Mouse (Mus musculus): ENCODE results near the gene Prelid3b. TPM values are rescaled to one million over a fixed set of nuclear protein-coding genes. Genes with fewer than 3 reads are reported as not detected.

Gene Prelid3b
- polyA plus RNA-seq, 1 experiment, result 2.9 TPM

DNA sequence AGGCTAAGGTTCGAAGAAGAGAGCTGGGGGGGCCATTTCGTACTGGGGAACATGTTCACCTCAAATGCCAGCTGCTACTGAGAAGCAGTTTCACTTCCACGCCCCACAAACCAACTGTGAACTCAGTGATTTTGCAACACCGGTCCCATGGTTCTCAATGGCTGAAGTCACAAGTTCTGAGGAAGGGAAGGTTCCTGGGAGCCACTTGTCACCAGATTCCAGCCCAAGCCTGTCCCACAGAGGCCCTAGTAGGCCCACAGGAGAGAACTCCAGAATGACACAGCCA lies 35.2 kb downstream of the Prelid3b start:
- Histone ChIP-seq H3K4me3 (replicated peaks) (peak overlapping the region; percentile 76), H3K9me3 (ENCODE audit: control insufficient read depth, low read length) (no peaks in the 10 kb centered on the region), H3K4me1 (ENCODE audit: control insufficient read depth) (peaks cover 58% of the 10 kb centered on the region), H3K27me3 (ENCODE audit: control insufficient read depth) (no peaks in the 10 kb centered on the region; the same call in 1 of the 2 replicates), H3K36me3 (ENCODE audit: control insufficient read depth) (peaks cover 42% of the 10 kb centered on the region)
- TF ChIP-seq TAL1 (IDR thresholded peaks at IDR 0.05; ENCODE audit: low read length) (no peak), GATA1 (IDR thresholded peaks at IDR 0.05; ENCODE audit: low read length) (no peak)

GRCm38 (mm10) chr2:174436916-174437696 lies 35.8 kb downstream of the Prelid3b start:
- Histone ChIP-seq H3K4me1 (ENCODE audit: control insufficient read depth) (peaks cover 56% of the 10 kb centered on the region), H3K9me3 (ENCODE audit: control insufficient read depth, low read length) (no peaks in the 10 kb centered on the region), H3K4me3 (replicated peaks) (no peak overlapping the region), H3K36me3 (ENCODE audit: control insufficient read depth) (peaks cover 46% of the 10 kb centered on the region), H3K27me3 (ENCODE audit: control insufficient read depth) (no peaks in the 10 kb centered on the region; the same call in 1 of the 2 replicates)
- no peak for TF ChIP-seq TAL1 (IDR thresholded peaks at IDR 0.05; ENCODE audit: low read length)
- no peak for TF ChIP-seq GATA1 (IDR thresholded peaks at IDR 0.05; ENCODE audit: low read length)

GRCm38 (mm10) chr2:174436076-174436701 lies 36.7 kb downstream of the Prelid3b start:
- Histone ChIP-seq H3K4me3 (replicated peaks) (no peak overlapping the region), H3K4me1 (ENCODE audit: control insufficient read depth) (peaks cover 53% of the 10 kb centered on the region), H3K27me3 (ENCODE audit: control insufficient read depth) (no peaks in the 10 kb centered on the region), H3K9me3 (ENCODE audit: control insufficient read depth, low read length) (no peaks in the 10 kb centered on the region), H3K36me3 (ENCODE audit: control insufficient read depth) (peaks cover 50% of the 10 kb centered on the region)
- TF ChIP-seq TAL1 (IDR thresholded peaks at IDR 0.05; ENCODE audit: low read length) (no peak), GATA1 (IDR thresholded peaks at IDR 0.05; ENCODE audit: low read length) (no peak)

DNA sequence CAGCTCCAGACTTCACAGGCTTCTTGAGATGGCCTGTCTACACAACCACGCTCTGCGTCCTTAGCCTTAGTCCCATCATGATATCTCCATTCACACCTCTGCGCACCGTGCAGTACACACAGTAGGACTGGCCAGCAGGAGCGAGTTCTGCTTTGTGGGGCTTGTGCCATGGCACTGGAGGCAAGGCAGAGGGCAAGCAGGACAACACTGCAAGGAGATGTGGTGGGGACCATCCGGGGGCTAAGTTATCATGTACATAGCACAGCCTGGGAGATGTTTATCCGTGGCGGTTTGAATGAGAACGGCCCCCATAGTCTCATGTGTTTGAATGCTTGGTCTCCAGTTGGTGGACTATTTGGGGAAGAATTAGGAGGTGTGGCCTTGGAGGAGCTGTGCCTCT lies 37.9 kb downstream of the Prelid3b start:
- Histone ChIP-seq H3K9me3 (ENCODE audit: control insufficient read depth, low read length) (no peaks in the 10 kb centered on the region), H3K4me1 (ENCODE audit: control insufficient read depth) (peaks cover 50% of the 10 kb centered on the region), H3K4me3 (replicated peaks) (no peak overlapping the region), H3K27me3 (ENCODE audit: control insufficient read depth) (no peaks in the 10 kb centered on the region), H3K36me3 (ENCODE audit: control insufficient read depth) (peaks cover 62% of the 10 kb centered on the region)
- no peak for TF ChIP-seq TAL1 (IDR thresholded peaks at IDR 0.05; ENCODE audit: low read length)
- no peak for TF ChIP-seq GATA1 (IDR thresholded peaks at IDR 0.05; ENCODE audit: low read length)

DNA sequence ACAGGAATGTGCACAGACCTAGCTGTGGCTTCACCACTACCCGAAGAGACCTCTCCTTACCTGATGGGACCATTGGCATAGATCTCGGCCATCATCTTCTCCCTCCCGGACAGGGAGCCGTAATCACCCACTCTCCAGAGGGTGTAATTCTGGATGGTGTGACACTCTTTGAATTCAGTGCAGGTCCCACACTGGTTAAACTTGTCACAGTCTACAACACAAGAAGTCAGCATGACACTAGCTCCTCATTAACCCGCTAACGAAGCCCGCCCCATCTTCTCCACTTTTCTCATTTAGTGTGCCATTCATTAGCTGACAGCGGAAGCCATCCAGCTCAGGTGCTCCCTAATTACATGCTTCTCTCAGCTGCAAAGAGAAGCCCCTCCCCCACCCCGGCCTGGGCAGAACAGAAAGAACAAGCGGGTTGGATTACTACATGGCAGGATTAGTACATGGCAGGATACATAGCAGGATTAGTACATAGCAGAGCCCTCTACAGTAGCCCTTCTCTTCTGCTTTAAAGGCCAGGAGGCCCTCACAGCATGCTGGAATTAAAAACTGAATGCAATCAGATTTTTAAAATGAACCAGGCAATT lies 43.8 kb downstream of the Prelid3b start:
- Histone ChIP-seq H3K36me3 (ENCODE audit: control insufficient read depth) (peaks cover 87% of the 10 kb centered on the region), H3K4me1 (ENCODE audit: control insufficient read depth) (peaks cover 3% of the 10 kb centered on the region), H3K4me3 (replicated peaks) (no peak overlapping the region), H3K9me3 (ENCODE audit: control insufficient read depth, low read length) (no peaks in the 10 kb centered on the region), H3K27me3 (ENCODE audit: control insufficient read depth) (no peaks in the 10 kb centered on the region)
- TF ChIP-seq GATA1 (IDR thresholded peaks at IDR 0.05; ENCODE audit: low read length) (no peak), TAL1 (IDR thresholded peaks at IDR 0.05; ENCODE audit: low read length) (no peak)

- TF ChIP-seq TAL1 (IDR thresholded peaks at IDR 0.05; ENCODE audit: low read length), result no peak
- no peak for TF ChIP-seq GATA1 (IDR thresholded peaks at IDR 0.05; ENCODE audit: low read length)
- peaks cover 89% of the 10 kb centered on the region for H3K36me3 ChIP-seq (ENCODE audit: control insufficient read depth)
- peaks cover under 1% of the 10 kb centered on the region; the same call in 1 of the 2 replicates for H3K4me1 ChIP-seq (ENCODE audit: control insufficient read depth)
- H3K9me3 ChIP-seq (ENCODE audit: control insufficient read depth, low read length), result no peaks in the 10 kb centered on the region
- H3K27me3 ChIP-seq (ENCODE audit: control insufficient read depth), result no peaks in the 10 kb centered on the region
- no peak overlapping the region for H3K4me3 ChIP-seq (replicated peaks)
These were observed 44.6 kb downstream of the Prelid3b start for GRCm38 (mm10) chr2:174428076-174428835.

- TF ChIP-seq GATA1 (IDR thresholded peaks at IDR 0.05; ENCODE audit: low read length) (no peak), TAL1 (IDR thresholded peaks at IDR 0.05; ENCODE audit: low read length) (no peak)
- Histone ChIP-seq H3K4me1 (ENCODE audit: control insufficient read depth) (no peaks in the 10 kb centered on the region; the same call in 1 of the 2 replicates), H3K27me3 (ENCODE audit: control insufficient read depth) (no peaks in the 10 kb centered on the region), H3K9me3 (ENCODE audit: control insufficient read depth, low read length) (no peaks in the 10 kb centered on the region), H3K36me3 (ENCODE audit: control insufficient read depth) (peaks cover 95% of the 10 kb centered on the region), H3K4me3 (replicated peaks) (no peak overlapping the region)
These were observed 46.0 kb downstream of the Prelid3b start for GRCm38 (mm10) chr2:174426856-174427255.

GRCm38 (mm10) chr2:174424301-174425085 lies 48.4 kb downstream of the Prelid3b start:
- H3K27me3 ChIP-seq (ENCODE audit: control insufficient read depth), result no peaks in the 10 kb centered on the region
- H3K9me3 ChIP-seq (ENCODE audit: control insufficient read depth, low read length), result no peaks in the 10 kb centered on the region
- no peak overlapping the region for H3K4me3 ChIP-seq (replicated peaks)
- peaks cover 2% of the 10 kb centered on the region for H3K4me1 ChIP-seq (ENCODE audit: control insufficient read depth)
- H3K36me3 ChIP-seq (ENCODE audit: control insufficient read depth), result peaks cover 100% of the 10 kb centered on the region
- TF ChIP-seq GATA1 (IDR thresholded peaks at IDR 0.05; ENCODE audit: low read length), result no peak
- TF ChIP-seq TAL1 (IDR thresholded peaks at IDR 0.05; ENCODE audit: low read length), result no peak

Data from erythroblast, embryonic 14.5 days (primary cell).